Comparison of ENCODE assay signal across 8 mouse cellular contexts in the genomic region with DNA sequence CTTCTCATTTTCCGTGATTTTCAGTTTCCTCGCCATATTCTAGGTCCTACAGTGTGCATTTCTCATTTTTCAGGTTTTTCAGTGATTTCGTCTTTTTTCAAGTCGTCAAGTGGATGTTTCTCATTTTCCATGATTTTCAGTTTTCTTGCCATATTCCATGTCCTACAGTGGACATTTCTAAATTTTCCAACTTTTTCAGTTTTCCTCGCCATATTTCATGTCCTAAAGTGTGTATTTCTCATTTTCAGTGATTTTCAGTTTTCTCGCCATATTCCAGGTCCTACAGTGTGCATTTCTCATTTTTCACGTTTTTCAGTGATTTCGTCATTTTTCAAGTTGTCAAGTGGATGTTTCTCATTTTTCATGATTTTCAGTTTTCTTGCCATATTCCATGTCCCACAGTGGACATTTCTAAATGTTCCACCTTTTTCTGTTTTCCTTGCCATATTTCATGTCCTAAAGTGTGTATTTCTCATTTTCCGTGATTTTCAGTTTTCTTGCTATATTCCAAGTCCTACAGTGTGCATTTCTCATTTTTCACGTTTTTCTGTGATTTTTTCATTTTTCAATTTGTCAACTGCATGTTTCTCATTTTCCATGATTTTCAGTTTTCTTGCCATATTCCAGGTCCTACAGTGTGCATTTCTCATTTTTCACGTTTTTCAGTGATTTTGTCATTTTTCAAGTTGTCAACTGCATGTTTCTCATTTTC. TPM values are rescaled to one million over a fixed set of nuclear protein-coding genes. Genes with fewer than 3 reads are reported as not detected.
DNase-seq lines count a peak whose midpoint lies in the region; ATAC-seq and TF ChIP-seq lines count a peak whose summit lies in the region.
"Not testable (repeated sequence)": the region's sequence is repeated elsewhere in the genome, so short reads cannot be mapped to it uniquely, and the experiment has no call there.

No protein-coding gene starts in this region.

- not testable (repeated sequence) for TF ChIP-seq CTCF in MEL (IDR thresholded peaks at IDR 0.05 in 2 of 3, conservative IDR thresholded peaks at IDR 0.05 in 1 of 3; ENCODE audit: control insufficient read depth in 1 of 3, insufficient read depth in 1 of 3, low read depth in 2 of 3, low read length in 3 of 3, poor library complexity in 1 of 3, severe bottlenecking in 1 of 3)

- TF ChIP-seq EP300 in MEL (IDR thresholded peaks at IDR 0.05; ENCODE audit: low read depth in 1 of 2, low read length in 2 of 2), result not testable (repeated sequence)

- DNase-seq in MEL (ENCODE audit: low read depth, low spot score), result peak; percentile 42
- peak; percentile 97 for DNase-seq in cerebellum, adult 9-10 months
- peak; percentile 100 for DNase-seq in frontal cortex, adult 2 months (ENCODE audit: extremely low spot score in 1 of 2, low spot score in 1 of 2)
- peak; percentile 99 for DNase-seq in heart, postnatal 4 days
- DNase-seq in layer of hippocampus, adult 11-12 months (ENCODE audit: low spot score), result peak; percentile 100
- DNase-seq in testis, postnatal 14 days (ENCODE audit: low spot score), result peak; percentile 100

- peak; percentile 65 for ATAC-seq in liver, embryonic 15.5 days (ENCODE audit: insufficient read depth)
- peak; percentile 88 for ATAC-seq in neural tube, embryonic 12.5 days (ENCODE audit: low FRiP score, low read depth)

- H3K4me2 ChIP-seq in liver, embryonic 15.5 days; neural tube, embryonic 12.5 days (replicated peaks): not testable (repeated sequence)

- H3K27me3 ChIP-seq in MEL (ENCODE audit: control insufficient read depth in 1 of 2, insufficient read depth in 2 of 2, low read length in 2 of 2); liver, embryonic 15.5 days; neural tube, embryonic 12.5 days (replicated peaks): not testable (repeated sequence)

- H3K27ac ChIP-seq in MEL (ENCODE audit: control insufficient read depth, low read depth, low read length); liver, embryonic 15.5 days (replicated peaks); neural tube, embryonic 12.5 days: not testable (repeated sequence)

- H3K79me2 ChIP-seq in MEL (ENCODE audit: control insufficient read depth, insufficient read depth, low read length, poor library complexity), result not testable (repeated sequence)

- 56% methylated on average over 9 of the region's 11 CpGs for WGBS in liver, embryonic 15.5 days (ENCODE audit: insufficient replicate concordance)
- 69% methylated on average over 9 of the region's 11 CpGs for WGBS in neural tube, embryonic 12.5 days

- not testable (repeated sequence) for H3K4me1 ChIP-seq in MEL (ENCODE audit: control insufficient read depth in 1 of 2, insufficient read depth in 2 of 2, low read length in 2 of 2); liver, embryonic 15.5 days (replicated peaks); neural tube, embryonic 12.5 days

- not testable (repeated sequence) for TF ChIP-seq POLR2A in MEL (IDR thresholded peaks at IDR 0.05; ENCODE audit: control insufficient read depth in 1 of 2, insufficient read depth in 1 of 2, low read depth in 1 of 2, low read length in 2 of 2, poor library complexity in 1 of 2)

- not testable (repeated sequence) for TF ChIP-seq RAD21 in MEL (IDR thresholded peaks at IDR 0.05; ENCODE audit: low read depth, low read length)

- H3K36me3 ChIP-seq in MEL (ENCODE audit: control insufficient read depth in 1 of 2, insufficient read depth in 2 of 2, low read length in 2 of 2); liver, embryonic 15.5 days (replicated peaks); neural tube, embryonic 12.5 days: not testable (repeated sequence)

- H3K9me3 ChIP-seq in MEL (replicated peaks; ENCODE audit: insufficient read depth, low read length); liver, embryonic 15.5 days (replicated peaks); neural tube, embryonic 12.5 days: not testable (repeated sequence)

- not testable (repeated sequence) for H3K4me3 ChIP-seq in MEL (ENCODE audit: control insufficient read depth in 1 of 2, insufficient read depth in 1 of 2, low read depth in 2 of 2, low read length in 2 of 2); liver, embryonic 15.5 days (replicated peaks)
- 0 out of 2 replicates have a peak overlapping the region, but pooled peaks have one; percentile 13 for H3K4me3 ChIP-seq in neural tube, embryonic 12.5 days

- not testable (repeated sequence) for H3K9ac ChIP-seq in MEL (ENCODE audit: control insufficient read depth, low read depth, low read length, poor library complexity, severe bottlenecking); liver, embryonic 15.5 days; neural tube, embryonic 12.5 days

RNA-seq across cellular contexts. Expression of gene Gm11168, which starts 1.0 kb away (rescaled TPM):
- 0.31 and 0.52 TPM in 2 replicates for total RNA-seq in MEL (2012; rRNA removed)
- not detected for polyA plus RNA-seq in MEL (2012; ENCODE audit: insufficient read depth in 1 of 2, insufficient read length in 2 of 2, low read depth in 1 of 2, low replicate concordance in 2 of 2, missing spikeins in 1 of 2)
- not detected in 2 replicates for polyA plus RNA-seq in frontal cortex, adult 2 months (2012; rRNA removed)
- total RNA-seq in heart, postnatal 4 days (2021), result not detected
- not detected in 2 replicates for polyA plus RNA-seq in liver, embryonic 15.5 days (2015; fragmentation: Nextera tagmentation; extraction: Ambion mirVana)
- not detected in 2 replicates for polyA plus RNA-seq in neural tube, embryonic 12.5 days (2016; fragmentation: Nextera tagmentation; extraction: Ambion mirVana)

RNA-seq across cellular contexts. Expression of gene Gm10722, which starts 1.4 kb away (rescaled TPM):
- total RNA-seq in MEL (2012; rRNA removed), result not detected in 2 replicates
- polyA plus RNA-seq in MEL (2012; ENCODE audit: insufficient read depth in 1 of 2, insufficient read length in 2 of 2, low read depth in 1 of 2, low replicate concordance in 2 of 2, missing spikeins in 1 of 2), result not detected
- polyA plus RNA-seq in frontal cortex, adult 2 months (2012; rRNA removed), result not detected in 2 replicates
- total RNA-seq in heart, postnatal 4 days (2021), result not detected
- polyA plus RNA-seq in liver, embryonic 15.5 days (2015; fragmentation: Nextera tagmentation; extraction: Ambion mirVana), result not detected in 2 replicates
- not detected in 2 replicates for polyA plus RNA-seq in neural tube, embryonic 12.5 days (2016; fragmentation: Nextera tagmentation; extraction: Ambion mirVana)

RNA-seq across cellular contexts. Expression of gene Gm10721, which starts 10.8 kb away (rescaled TPM):
- total RNA-seq in MEL (2012; rRNA removed), result 0.27 TPM in 1 of 2 replicates, not detected in the other
- polyA plus RNA-seq in MEL (2012; ENCODE audit: insufficient read depth in 1 of 2, insufficient read length in 2 of 2, low read depth in 1 of 2, low replicate concordance in 2 of 2, missing spikeins in 1 of 2), result not detected
- polyA plus RNA-seq in frontal cortex, adult 2 months (2012; rRNA removed), result not detected in 2 replicates
- total RNA-seq in heart, postnatal 4 days (2021), result under 1 TPM in 1 of 2 experiments, not detected in 1; 0.93 TPM
- polyA plus RNA-seq in liver, embryonic 15.5 days (2015; fragmentation: Nextera tagmentation; extraction: Ambion mirVana), result not detected in 2 replicates
- 0.49 TPM in 1 of 2 replicates, not detected in the other for polyA plus RNA-seq in neural tube, embryonic 12.5 days (2016; fragmentation: Nextera tagmentation; extraction: Ambion mirVana)

RNA-seq across cellular contexts. Expression of gene Gm10720, which starts 13.3 kb away (rescaled TPM):
- total RNA-seq in MEL (2012; rRNA removed), result not detected in 2 replicates
- not detected for polyA plus RNA-seq in MEL (2012; ENCODE audit: insufficient read depth in 1 of 2, insufficient read length in 2 of 2, low read depth in 1 of 2, low replicate concordance in 2 of 2, missing spikeins in 1 of 2)
- polyA plus RNA-seq in frontal cortex, adult 2 months (2012; rRNA removed), result not detected in 2 replicates
- total RNA-seq in heart, postnatal 4 days (2021), result not detected
- not detected in 2 replicates for polyA plus RNA-seq in liver, embryonic 15.5 days (2015; fragmentation: Nextera tagmentation; extraction: Ambion mirVana)
- polyA plus RNA-seq in neural tube, embryonic 12.5 days (2016; fragmentation: Nextera tagmentation; extraction: Ambion mirVana), result not detected in 2 replicates

RNA-seq across cellular contexts. Expression of gene Gm10719, which starts 15.1 kb away (rescaled TPM):
- 2.1 and 2.4 TPM in 2 replicates for total RNA-seq in MEL (2012; rRNA removed)
- polyA plus RNA-seq in MEL (2012; ENCODE audit: insufficient read depth in 1 of 2, insufficient read length in 2 of 2, low read depth in 1 of 2, low replicate concordance in 2 of 2, missing spikeins in 1 of 2), result under 1 TPM in 1 of 2 experiments, not detected in 1; 0.18 TPM
- polyA plus RNA-seq in frontal cortex, adult 2 months (2012; rRNA removed), result not detected in 2 replicates
- total RNA-seq in heart, postnatal 4 days (2021), result under 1 TPM; 0.52 to 0.54 TPM
- polyA plus RNA-seq in liver, embryonic 15.5 days (2015; fragmentation: Nextera tagmentation; extraction: Ambion mirVana), result not detected in 2 replicates
- polyA plus RNA-seq in neural tube, embryonic 12.5 days (2016; fragmentation: Nextera tagmentation; extraction: Ambion mirVana), result 1.1 and 1.2 TPM in 2 replicates

Comparison
In these comparisons a context has a peak if more than half of its experiments do, and no peak if none do; other contexts are left out.
1. DNase-seq: peak in every context shown above with its lines; median percentile 100 in frontal cortex, adult 2 months; 100 in layer of hippocampus, adult 11-12 months; 100 in testis, postnatal 14 days; 99 in heart, postnatal 4 days; 97 in cerebellum, adult 9-10 months; 42 in MEL.